Mouse (Mus musculus) cerebellum, adult 8-10 months (tissue): ENCODE measurements at regions not wholly inside any gene's neighbourhood (a gene's known extent, or its start where the extent isn't known, plus 50 kb on each side); places are given as distances from the start of the nearest gene placed in this dataset.
"Not testable (repeated sequence)": the region's sequence is repeated elsewhere in the genome, so short reads cannot be mapped to it uniquely, and the experiment has no call there.

Experiments used
- DNase-seq: peaks from one replicate; pipeline ENCODE4 v3.0.0; 2022

DNA sequence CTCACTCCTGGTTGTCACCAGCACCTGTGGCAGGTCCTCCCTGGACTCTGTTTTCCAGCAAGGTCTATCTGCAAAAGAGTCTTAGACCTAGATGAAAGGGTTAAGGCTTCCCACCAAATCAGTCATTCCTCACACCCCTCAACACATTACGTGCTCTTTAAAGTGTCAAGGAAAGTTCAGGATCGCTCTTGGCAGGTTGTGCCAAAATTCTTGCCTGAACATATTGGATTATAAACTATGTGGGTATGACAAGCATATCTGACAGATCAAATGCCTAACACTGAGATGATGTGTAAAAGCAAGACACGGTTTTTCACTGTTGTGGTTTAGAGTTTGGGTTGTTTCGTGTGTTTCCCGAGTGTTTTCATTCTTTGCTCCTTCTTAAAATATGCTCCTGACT, 193.0 kb upstream of the Six2 start:
- no peak for DNase-seq

DNA sequence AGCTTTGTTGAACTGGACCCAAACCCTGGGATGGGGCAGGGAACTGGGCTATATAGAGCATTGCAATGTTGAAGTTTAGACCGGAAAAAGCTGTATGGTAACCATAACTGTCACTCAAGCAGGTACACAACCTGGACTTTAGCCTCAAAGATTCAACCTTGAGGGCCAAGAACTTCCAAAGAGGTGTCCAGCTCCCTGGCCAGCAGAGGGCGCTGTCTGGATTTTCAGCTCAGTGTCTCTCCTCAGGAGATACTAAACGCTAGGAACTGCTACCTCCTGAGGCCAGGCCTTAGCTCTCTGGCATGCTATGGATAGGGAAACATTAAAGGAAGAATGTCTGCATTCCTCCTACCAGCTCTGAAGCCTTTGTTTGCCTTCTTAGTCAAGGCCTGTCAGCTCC, 189.4 kb upstream of the Six2 start:
- DNase-seq: peak; percentile 3

DNA sequence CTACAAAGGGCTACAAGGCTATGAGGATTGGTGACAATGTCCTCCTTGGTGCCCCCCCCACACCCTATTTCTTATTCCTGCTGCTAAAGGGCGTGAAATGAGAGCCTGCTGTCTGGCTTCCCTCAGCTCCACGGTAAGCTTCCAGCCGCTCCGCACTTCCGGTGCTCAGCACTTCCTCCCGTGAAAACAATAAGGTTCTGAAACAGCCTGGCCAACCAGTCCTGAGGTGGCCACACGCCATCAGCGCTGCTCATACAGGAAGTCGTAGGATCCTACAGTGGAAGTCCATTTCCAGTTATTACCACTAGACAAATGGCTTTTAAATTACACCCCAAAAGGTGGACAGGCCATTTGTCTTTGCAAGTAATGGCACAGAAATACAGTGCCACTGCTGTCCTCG, 188.8 kb upstream of the Six2 start:
- no peak for DNase-seq

DNA sequence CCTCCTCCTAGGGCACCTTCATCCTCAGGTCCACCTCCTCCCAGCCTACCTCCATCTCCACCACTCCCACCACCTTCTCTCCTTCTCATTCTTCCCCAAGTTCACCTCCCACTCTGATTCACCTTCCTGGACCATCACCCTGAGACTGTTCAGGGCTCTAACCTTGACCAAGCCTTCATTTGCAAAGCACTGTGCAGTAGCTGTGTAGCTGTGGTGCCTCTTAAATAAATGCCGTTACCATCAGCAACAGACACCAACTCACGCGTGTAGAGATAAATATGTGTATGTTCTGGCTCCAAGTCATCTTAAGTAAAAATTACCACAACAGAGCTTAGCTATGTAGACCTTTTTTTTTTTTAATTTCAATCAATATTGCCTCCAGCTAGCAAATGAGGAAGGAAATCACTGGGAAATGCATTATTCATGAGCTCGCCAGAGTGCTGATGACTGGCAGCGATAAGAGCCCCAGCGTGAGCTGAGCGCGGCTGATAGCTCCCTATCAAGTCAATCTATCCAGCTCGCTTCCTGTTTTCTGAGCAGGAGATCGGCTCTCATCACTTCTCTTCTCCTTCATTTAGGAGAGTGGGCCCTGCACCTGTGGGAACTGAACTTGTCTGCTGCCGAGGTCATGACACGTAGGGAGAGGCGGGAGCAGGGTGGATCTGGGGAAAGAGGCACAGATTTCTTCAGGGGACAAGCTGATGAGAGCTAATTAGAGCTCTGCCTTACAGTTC, 185.9 kb upstream of the Six2 start:
- DNase-seq: no peak

DNA sequence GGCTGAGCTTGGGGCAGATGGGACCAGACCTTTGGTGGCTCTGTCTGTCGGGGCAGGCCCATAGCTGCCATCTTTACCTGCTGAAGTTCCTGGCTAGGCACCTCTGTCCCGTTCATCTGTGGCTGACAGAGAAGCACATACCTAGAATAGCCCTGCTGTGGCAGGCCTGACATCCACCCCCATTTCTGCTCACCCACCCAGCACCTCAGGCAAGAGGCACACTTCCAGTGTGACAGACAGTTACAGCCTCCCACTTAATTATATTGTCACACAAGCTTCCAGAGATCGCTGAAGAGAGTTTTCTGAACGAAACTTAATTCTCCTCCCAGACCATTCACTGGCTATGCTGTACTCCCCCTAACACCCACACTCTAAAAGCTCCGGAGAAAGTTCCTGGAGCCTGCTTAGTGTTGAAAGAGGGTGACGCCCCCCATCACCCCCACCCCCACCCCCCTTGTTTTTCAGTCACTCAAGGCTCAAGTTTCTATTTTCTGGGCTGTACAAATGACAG, 184.9 kb upstream of the Six2 start:
- no peak for DNase-seq

DNA sequence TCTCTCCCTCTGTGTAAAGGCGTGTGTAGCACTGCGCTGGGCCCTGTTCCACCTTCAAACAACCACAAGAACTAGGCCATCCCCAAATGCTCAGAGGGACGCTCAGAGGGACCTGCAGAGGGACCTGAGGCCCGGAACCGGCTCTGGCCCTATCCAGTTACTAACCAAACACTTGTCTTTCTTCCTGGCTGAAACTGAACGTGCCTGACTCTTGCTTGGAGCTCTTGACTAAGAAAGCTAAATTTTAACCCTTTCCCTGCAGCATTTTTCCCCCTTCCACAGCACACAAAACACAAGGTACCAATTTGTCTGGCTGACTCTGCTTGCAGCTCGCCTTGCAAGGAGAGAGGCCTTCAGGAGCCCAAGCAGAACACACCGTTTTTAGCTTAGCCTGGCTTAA, 182.3 kb upstream of the Six2 start:
- DNase-seq: no peak

DNA sequence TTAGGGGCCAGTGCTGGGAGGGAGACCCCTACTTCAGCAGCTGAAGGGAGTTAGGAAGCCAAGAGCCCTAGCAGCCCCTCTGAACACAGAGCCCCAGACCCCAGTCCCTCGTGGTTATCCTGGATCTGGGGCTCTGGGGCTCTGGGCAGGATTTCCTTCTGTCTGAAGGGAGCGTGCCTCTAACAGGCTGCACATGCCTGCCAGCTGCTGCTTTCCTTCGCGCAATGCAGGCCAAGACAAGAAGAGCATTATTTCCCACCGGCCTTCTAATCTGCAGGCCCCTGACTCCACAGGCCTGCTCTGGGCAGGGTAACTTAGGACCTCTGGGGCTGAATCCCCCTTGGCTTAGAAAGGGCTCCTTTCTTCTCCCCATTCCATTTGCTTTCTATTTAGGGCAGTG, 181.1 kb upstream of the Six2 start:
- DNase-seq: no peak

DNA sequence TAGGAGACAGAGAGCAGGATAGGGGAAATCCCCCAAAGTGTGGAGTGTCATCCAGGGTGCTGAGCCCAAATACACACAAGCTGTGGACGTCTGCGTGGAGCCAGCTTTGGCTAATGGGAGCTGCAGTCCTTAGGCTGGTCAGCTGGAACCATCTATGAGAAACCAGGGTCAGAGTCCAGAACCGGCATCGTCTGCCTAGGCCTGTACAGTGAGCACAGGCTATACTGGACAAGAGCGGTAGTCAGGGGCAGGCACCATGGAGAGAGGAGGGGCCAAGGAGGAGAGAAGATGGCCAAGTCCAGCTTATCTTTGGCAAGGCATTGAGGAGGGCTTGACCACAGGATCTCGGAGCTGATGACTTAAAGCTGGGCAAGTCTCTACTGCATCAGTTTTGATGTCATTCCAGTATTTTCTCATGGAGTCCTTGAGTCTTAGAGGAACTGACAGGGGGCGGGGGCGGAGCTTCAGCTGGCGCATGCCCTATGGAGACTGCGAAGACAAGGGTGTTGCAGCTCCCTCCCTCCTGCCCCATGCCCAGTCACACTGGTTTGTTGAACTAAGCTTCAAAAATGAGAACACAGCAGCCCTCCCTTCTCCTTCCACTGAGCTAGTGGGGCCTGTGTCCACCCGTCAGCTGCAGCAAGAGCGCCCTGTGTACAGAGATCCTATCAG, 180.0 kb upstream of the Six2 start:
- DNase-seq: no peak

DNA sequence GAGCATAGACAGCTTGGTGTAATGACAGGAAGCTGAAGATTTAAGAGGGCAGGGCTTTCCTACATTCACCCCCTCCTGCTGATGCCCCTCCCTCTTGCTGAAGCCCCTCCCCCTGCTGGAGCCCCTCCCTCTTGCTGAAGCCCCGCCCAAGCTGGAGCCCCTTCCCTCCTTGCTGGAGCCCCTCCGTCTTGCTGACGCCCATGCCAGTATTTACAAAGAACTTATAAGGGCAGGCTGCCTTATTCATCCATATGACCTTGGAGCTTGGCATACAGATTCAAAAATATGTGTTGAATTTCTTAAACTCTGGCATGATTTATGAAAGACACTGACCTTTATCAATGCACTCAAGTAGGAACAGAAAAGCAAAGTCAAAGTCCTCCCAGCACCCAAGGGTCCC, 178.5 kb upstream of the Six2 start:
- DNase-seq: no peak

DNA sequence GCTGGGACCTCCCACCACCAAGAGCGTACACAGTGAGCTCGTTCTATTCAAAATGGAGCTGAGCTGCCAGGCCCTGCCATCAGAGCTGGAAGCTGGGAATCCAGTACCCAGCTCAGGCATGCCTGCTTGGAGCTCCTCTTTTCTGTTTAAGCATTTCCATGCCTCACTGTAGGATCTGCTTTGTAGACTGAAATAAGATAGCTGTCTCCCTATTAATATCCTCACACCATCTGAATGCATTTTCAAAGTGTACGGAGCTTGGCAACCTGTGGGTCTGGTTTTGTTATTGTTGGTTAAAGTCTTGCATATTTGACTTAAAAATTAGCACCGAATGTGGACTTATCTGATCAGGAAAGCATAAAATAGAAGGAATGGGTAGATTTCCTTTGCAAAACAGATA, 177.9 kb upstream of the Six2 start:
- DNase-seq: no peak

DNA sequence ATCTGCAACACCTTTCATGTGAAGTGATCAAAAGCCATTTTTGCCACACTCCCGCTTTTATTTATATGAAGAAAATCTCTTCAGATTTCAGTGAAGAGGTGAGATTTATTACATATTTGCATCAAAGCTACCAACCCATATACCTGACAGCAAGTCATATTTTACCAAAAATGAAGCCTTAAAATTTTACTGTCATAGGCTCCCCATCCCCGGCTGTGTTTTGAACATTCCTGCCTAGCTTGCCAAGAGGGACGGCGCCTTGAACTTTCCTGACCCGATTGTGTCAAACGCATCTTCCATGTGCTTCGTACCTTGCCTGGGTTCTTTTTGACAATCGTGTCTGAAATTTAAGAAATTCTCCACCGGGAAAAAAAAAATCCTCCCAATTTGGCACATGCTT, 173.3 kb upstream of the Six2 start:
- no peak for DNase-seq

DNA sequence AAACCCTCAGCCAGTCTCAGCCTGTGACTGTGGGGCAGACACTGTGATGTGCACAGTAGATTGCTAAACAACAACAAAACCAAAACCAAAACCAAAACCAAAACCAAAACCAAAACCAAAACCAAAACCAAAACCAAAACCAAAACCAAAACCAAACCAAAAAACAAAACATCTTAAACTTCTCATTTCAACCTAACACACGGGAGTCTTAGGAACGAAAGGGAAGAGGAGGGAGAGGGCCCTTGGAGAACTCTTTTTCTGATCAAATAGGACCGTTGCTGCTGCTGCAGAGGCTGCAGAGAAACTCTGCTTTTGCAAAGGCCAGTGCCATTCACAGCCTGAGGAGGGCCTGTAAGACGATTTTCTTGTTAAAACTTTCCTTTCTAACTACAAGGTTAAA, 172.7 kb upstream of the Six2 start:
- no peak for DNase-seq

DNA sequence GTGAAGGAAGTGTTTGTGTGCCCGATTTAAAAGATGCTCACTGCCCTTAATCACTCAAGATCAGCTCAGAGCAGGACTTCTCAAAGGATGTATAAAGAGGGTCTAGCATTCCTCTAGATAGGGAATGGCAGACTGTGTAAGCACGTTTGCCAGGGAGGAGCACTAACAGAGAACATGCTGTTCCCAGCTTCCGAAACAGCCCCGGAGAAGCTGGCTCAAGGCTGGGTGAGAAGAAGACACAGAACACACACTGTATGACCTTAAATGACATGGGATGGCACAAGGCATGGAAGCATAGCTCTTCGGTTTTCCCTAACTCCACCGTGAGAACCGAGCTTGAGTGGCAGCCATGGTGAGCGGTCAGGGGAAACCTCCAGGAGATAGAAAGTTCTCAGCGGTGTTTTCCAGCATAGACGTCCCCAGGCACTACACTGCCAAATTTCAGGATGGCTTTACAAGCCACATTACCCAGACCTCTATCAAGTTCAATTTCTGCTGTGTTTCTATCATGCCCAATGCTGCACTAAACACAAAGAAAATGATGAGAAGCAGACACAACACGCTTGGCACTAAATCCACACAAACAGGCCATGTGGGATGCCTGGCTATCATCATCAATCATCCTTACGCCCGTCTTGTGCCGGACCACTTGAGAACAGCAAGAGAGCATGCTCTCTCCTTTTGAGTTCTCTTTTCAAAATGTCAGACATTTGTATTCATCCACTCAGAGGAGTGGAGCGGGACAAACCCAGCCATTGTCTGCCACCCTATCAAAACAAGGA, 172.0 kb upstream of the Six2 start:
- no peak for DNase-seq

DNA sequence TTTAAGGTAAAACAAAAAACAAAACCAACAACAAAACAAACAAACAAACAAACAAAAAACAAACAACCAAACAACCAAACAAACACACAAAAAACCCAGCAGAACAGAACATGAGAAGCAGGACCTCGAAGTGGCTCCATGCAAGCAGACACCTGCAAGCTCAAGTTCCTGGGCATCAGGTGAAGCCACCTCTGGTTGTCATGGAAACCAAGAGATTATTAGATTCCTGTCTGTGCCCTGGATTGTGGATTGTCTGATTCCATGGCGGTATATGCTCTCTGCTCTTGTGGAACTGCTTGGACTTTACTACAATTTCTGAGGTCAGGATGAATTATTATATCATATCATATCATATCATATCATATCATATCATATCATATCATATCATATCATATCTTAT, 170.4 kb upstream of the Six2 start:
- no peak for DNase-seq

DNA sequence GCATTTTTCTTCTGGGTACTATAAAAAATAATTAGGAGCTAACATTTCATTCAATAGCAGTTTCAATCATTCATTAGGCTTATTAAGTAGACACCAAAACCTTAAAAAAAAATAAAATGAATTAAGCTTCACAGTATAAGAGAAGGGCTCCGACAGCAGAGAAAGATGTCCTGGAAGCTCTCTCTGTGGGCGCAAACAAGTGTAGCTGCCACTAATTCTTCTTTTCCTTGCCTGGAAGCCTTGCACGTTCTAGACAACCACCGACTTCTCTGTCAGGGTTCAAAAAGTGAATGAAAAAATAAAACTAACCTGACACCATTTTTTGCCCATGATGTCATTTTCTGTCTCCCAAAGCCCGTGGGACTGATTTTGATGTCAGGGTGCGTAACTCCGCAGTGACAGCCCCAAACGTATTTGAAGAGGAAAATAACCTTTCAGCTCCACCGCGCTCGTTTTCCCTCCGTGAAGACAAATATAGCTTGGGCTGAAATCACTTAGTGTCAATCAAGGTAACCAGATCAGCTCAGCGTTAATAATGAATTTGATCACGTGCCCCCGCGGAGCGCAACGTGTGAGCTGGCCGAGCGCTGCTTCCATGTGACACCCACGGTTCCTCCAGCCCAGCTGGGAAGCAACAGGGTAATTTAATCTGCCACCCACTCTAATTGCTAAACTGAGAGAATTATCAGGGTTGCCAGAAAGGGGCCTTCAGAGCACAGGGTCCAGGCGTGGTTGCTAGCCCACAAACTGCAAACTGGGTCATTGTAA, 169.8 kb upstream of the Six2 start:
- DNase-seq: no peak

DNA sequence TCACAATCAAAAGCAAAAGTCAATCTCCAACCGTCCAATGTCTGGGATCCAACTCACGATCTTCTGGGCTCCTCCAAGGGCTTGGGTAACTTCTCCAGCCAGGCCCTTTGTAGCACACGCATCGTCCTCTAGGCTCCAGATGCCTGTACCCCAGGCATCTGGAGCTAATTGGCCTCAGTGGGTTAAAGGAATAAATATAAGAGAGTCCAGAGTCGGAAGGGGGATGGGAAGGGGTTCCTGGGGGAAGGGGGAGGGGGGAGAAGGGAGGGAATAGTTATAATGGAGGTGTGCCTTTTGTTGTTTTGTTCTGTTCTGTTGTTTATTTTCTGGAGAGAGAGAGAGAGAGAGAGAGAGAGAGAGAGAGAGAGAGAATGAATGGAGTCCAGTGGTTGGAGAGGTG, 168.8 kb upstream of the Six2 start:
- DNase-seq: not testable (repeated sequence)

DNA sequence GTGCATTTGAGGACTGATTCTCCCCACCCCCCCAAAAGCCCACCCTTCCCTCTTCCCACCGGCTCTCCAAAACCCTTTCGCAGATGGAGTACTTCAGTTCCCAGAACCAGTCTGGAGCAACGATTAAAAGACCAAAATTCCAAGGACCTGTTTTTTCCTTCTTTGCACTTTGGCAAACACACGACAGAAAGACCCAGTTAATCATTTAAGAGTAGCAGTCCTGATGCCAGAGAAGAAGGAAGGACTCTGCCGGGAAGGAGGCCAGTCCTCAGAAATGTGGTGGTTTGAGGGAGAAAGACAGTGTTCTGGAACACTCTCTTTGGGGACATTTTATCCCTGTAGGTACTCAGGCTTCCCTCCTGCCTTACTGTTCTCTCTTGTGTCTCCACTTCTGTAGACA, 165.1 kb upstream of the Six2 start:
- DNase-seq: no peak

DNA sequence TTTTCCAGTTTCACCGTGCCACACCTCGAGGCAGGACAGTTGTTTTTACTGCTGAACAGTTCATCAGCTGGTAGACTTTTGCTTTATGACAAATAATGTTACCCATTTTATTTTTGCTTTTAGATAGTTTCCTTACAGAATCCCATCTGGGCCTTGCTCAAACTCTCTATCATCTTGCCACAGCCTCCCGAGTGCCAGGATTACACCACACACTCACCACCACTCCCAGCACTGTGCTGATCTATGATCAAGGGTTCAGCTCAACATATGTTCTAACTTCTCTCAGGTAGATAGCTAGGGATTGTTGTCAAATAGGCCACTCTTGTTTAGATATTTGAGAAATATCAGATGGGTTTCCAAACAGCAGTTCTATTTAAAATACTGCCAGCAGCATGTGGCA, 160.5 kb upstream of the Six2 start:
- no peak for DNase-seq

DNA sequence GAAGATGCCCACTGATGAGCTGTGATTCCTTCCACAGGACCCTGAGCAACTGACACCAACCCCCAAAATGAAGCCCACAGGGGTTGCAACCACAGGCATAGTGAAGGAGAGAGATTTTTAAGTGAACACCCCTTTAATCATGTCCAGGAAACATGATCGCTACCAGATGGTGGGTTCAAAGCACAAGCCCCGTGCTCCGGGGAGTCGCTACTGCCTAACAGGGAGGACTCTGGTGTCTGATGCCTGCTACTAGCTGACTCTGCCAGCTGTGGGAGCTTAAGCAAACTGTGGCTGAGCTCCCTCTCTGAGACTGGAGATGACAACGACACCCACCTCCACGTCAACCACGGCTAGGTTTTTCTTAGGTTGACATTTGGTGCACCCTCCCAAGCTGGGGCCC, 159.7 kb upstream of the Six2 start:
- DNase-seq: no peak

DNA sequence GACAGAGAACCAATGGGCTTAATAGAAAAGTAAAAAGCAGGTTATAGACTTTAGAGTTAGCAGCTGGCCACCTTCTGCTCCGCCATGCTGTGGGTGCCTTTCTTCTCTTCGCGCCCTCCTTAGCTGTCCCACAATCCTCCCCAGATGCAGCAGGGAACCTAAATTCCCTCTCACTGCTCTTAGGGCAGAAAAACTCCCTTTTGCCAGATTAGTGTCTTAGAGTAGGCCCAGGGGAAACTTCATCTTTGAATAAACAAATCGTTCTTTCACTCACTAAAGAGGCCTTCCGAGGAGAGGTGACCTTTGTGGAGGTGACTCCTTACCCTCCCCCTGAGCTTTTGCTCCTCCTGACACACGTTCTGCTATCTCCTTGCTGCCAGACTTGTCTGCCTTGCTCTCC, 157.0 kb upstream of the Six2 start:
- no peak for DNase-seq

DNA sequence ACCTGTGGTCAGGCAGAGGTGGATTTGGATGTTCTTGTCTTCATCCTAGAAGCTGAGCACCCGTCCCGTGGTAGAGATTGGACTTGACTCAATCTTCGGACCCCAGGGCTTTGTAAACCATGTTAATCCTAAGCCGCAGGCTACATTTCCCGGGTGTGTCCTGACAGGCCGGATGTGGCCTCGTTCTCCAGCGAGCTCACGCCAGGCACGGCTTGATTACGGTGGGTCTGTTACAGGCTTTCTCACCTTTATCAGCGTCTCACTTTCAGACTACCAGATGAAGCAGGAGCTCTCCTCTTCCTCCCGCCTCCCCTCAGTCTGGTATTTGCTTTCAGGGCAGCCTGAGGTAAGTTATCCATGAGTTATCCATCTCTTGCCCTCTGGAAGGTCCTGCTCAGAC, 156.4 kb upstream of the Six2 start:
- DNase-seq: no peak

DNA sequence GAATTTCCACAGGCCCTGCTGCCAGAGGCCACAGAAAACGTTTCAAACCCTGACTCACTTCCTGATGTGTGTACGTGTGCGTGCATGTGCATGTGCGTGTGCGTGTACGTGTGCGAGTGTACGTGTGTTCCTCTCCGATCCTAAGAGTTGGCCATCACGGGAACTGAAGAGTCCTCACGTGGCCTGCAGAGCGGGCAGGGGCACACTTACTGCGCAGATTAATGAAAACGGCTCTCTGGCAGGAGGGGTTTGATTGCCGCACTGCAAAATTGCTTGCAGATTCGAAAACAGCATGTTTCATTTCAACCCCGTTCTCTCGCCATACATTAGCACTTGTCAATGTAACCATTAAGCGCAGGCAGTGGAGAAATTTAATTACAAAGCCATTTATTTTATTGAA, 135.0 kb upstream of the Six2 start:
- no peak for DNase-seq

DNA sequence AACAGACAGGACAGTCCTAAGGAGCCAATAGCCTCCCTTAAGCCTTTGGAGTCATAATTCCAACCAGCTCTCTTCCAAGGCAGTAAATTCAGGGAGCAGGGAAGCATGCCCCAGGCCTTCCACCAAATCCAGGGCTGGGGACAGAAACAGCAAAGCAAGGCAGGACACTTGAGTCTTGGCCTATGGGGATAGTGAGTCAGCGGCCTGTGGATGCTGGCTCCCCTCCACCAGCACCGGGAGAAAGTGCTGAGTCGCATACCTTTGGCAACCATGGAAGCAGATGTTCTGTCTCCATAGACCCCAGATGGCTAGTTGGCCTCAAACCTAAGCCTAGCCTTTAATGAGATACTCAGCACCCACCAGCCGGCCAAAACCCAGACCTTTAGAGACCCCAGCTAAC, 133.8 kb upstream of the Six2 start:
- no peak for DNase-seq
